Mouse (Mus musculus) CD4-positive, CD25-positive, alpha-beta regulatory T cell, adult 4 months (primary cell): ENCODE data around the gene Tacc2. TPM values are rescaled to one million over a fixed set of nuclear protein-coding genes. Genes with fewer than 3 reads are reported as not detected.
A peak's percentile ranks its signal among the peaks of the same experiment; 100 is the strongest.

Experiments
- ATAC-seq: one replicate; pipeline ENCODE4 v1.8.0; 2017
- polyA plus RNA-seq, 2 experiments: library from polyadenylated mRNA; unstranded; fragments of 100-300 nt; shearing (Covaris generic); gene quantifications; one replicate each; pipeline ENCODE4 v1.2.1; 2017

Tacc2 gene
- polyA plus RNA-seq, 2 experiments from 2014 or later = 6.8 to 7.1 TPM

DNA sequence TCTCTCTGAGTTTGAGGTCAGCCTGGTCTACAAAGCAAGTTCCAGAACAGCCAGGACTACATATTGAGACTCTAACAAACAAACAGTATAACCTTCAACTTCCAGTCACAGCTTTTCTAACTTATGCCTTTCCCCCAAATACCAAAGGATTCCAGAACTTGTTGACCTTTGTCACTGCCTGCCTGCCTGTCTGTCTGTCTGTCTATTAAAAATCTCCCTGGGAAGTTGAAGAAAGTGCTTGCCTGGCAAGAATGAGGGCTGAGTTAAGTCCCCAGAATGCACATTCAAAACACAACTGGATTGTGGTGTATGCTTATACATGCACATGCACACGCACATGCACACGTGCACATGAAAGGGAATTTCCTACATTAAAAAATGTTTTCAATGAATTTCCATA, 43.8 kb downstream of the Tacc2 start:
- no peak for ATAC-seq

DNA sequence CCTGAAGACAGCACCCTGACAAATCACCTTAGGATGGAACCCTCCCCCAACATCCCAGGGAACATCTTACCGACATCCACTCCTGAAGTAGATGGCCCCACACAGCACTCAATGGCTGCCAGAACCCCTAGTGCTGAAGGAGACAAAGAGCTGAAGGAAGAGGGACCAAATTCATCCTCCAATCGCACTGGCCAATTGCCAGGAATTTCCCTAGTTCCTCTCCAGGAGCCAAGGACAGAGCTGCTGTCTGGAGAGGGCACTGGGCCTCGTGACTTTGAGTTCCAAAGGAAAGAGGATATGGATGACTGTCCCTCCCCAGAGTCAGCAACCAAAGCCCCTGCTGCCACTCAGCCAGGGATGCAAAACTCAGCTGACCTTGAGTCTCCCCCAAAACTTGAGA, 44.7 kb downstream of the Tacc2 start:
- no peak for ATAC-seq

- ATAC-seq = no peak
These were observed 45.1 kb downstream of the Tacc2 start for GRCm38 (mm10) chr7:130622359-130622758.

DNA sequence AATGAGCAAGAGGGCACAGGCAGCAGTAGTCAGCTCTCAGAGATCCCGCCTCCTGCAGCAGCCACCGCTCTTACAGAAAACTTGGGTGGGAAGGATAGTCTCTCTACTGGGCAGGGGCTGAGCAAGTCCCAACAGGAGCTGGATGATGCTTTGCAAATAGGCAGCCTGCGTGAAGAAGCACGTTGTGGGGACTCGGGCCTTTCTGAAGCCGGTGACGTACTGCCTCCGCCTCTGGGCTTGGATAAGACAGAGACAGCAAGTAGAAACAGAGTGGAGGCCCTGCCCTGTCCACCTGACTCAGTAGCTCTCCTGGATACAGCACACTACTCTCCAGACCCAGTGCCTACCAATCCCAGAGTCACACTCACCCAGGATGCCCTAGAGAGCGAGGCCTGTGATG, 47.1 kb downstream of the Tacc2 start:
- no peak for ATAC-seq

DNA sequence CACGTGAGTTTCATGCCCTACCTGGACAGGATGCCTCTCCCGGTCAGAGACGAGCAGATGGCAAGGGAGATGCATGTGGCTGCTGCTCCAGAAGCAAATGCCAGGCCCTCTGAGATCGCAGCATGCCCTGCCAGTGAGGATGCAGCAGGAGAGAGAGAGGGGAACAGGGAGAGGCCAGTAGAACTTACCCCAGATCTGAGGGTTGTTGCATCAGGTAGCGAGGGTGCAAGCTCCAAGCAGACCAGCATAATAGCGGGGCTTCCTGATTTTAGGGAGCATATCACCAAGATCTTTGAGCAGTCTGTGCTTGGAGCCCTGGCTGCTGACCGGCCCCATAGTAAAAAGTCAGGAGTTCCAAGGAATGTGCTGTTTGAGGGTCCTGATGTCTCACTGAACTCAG, 48.1 kb downstream of the Tacc2 start:
- ATAC-seq = no peak

- ATAC-seq = no peak
These were observed 51.4 kb downstream of the Tacc2 start for GRCm38 (mm10) chr7:130628601-130629000.

DNA sequence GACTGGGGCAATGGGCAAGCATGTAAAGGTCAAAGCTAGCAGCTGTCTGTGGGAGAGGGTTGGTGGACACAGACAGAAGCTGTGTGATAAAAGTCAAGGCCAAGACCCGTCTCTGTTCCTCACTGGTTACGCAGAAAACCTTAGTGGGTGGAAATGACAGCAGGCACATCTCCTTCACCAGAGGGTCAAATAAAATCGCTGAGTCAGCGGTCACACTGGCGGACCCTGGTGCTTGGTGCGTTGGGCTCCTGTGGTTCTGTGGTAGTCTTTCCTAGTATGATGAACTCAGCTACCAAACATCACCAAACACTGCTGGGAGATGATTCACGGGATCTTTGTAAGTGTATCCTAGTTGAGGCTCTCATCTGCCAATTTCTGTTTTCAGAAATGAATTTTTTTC, 52.8 kb downstream of the Tacc2 start:
- ATAC-seq = no peak

GRCm38 (mm10) chr7:130630956-130631355, 53.7 kb downstream of the Tacc2 start:
- ATAC-seq = no peak

DNA sequence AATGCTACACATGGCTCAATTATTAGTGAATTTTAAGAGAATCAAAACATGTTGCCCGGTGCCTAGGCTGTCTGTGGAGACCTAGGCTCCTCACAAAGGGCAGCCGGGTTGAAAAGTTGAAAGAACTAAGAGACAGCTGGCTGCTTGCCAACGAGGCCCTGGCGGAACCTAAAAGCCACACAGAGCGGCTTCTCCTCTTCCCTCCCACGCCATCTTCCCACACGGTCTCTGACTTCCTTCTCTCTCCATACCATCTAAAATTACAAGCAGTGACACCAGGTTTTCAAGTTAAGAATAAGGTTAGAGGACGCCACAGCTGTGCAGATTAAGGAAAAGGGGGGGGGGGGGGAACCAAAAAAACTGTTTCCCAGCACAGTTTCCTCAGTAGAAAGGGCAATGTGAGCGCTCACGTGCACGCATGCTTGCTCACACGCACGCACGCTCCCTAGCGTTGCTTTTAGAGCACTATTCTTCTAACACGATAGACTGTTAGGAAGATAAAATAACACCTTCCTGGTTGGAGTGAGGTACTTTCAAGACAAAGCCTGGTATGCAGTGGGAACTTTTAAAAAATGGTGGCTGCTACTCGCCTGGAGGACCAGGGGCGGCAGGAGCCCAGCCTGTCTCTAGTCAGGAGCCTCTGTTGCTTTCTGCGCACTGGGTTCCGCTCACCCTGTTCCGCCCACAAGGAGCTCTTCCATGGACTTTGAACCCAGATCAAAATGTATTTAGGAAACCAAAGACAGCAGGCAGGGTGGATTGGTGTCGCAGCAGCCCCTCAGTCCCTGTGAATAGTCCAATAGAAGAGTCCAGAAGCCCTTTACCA, 54.5 kb downstream of the Tacc2 start:
- ATAC-seq = peak; percentile 90

GRCm38 (mm10) chr7:130632379-130632732, 55.1 kb downstream of the Tacc2 start:
- no peak for ATAC-seq

GRCm38 (mm10) chr7:130634259-130634871, 57.1 kb downstream of the Tacc2 start:
- no peak for ATAC-seq

DNA sequence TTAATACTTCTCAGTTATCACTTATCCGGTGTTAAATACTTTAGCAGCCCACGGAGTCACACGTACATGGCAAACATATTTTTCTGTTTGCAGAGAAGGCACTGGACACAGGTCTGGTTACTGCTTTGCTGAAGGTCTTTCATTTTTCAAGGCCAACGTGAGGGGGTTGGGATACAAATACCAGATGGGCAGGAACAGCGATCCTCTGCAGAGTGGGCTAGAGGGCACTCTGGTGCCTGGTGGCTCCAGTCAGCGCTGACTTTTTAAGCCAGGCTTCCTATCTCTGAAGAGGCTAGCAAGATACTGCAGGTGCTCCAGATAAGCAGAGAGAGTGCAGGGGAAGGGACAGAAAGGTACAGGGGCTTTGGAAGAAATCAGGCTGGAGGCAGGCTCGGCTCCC, 58.0 kb downstream of the Tacc2 start:
- ATAC-seq = no peak

- ATAC-seq = no peak
These were observed 59.0 kb downstream of the Tacc2 start for GRCm38 (mm10) chr7:130636274-130636673.

DNA sequence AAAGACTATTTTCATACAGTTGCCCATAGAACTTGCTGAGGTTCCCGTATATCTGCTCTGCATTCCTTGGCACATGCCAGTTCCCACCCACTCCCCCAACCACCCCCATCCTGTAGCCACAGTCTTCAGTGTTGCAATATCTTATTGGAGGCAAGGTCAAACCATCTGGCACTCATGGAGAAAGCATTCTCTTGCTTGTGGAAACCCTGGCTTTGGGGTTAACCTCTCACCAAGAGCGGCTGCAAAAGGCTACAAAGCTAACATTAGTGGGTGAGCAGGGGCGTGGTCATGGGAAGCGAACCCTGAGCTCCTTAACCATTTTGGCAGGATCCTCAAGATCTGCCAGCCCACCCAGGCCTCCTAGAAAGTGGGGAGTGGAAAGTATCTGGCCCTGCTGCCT, 59.7 kb downstream of the Tacc2 start:
- no peak for ATAC-seq

DNA sequence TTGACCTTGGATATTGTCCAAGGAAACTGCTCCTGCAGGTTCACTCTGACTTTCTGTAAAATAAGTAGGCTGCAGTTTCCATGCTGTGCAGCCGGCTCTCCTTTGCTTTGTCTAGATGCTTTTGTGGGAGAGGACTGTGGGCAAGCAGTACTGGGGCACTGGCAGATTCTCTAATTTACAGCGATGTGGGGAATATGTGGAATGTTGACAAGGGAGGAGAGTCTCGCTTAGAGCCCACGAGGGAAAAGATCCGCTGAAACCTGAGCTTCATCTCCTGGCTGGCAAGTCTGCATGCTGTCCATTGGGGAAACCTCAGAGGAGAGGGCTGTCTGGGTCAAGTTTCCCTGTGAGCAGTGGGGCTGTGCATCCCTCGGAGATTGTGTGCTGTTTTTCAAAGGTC, 60.6 kb downstream of the Tacc2 start:
- no peak for ATAC-seq

DNA sequence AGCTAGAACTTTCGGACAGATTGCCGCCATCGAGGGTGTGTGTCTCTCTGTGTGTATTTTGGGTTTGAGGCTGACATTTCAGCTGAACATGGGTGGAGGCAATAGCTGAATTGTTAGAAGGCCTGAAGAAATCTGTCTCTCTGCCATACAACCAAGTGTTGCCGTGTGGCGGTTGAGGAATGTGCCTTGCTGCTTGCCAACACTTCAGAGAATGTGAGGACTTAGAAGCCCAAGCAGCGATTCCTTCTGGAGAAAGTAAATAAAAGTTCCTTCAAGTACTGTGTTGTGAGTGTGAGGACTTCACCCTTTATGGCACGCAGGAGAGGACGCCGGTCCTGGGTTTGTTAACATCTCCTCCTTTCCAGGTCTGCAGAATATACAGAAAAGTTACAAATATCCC, 63.4 kb downstream of the Tacc2 start:
- ATAC-seq = no peak

GRCm38 (mm10) chr7:130645332-130645993, 68.2 kb downstream of the Tacc2 start:
- ATAC-seq = peak; percentile 36

GRCm38 (mm10) chr7:130645994-130646761, 68.9 kb downstream of the Tacc2 start:
- peak; percentile 51 for ATAC-seq

DNA sequence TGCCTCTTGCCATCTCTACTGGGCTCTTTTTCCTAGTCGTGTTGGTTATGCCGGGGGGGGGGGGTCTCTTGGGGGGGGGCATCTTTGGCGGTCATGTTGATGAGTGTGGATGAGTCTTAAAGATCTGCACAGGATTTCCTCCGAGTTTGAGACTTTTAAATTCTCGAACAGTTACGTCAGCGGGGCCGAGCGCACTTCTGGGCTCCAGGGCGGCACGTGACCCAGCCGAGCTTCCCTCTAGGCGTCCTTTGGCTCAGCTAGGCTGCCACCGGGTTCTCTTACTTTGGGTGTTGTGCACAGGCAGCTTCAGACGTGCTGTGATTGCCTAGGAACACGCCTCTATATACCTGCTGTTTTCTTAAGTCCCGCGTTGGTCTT, 69.5 kb downstream of the Tacc2 start:
- peak; percentile 83 for ATAC-seq

GRCm38 (mm10) chr7:130648061-130648460, 70.8 kb downstream of the Tacc2 start:
- ATAC-seq = no peak

- ATAC-seq = no peak
These were observed 72.0 kb downstream of the Tacc2 start for GRCm38 (mm10) chr7:130649257-130649656.

- ATAC-seq = no peak
These were observed 73.4 kb downstream of the Tacc2 start for GRCm38 (mm10) chr7:130650621-130651020.

GRCm38 (mm10) chr7:130653036-130653555, 75.9 kb downstream of the Tacc2 start:
- ATAC-seq = no peak
